Mouse (Mus musculus) limb, embryonic 14.5 days (tissue): ENCODE measurements around the gene Abhd10. TPM values are rescaled to one million over a fixed set of nuclear protein-coding genes. Genes with fewer than 3 reads are reported as not detected.
A peak's percentile ranks its signal among the peaks of the same experiment; 100 is the strongest.

Source experiments
- ATAC-seq: fragments of 200-750 bp; cut with Nextera tagmentation; 2 replicates; pipeline ENCODE4 v1.8.0; 2017; ENCODE audit warnings: low read depth, moderate number of reproducible peaks, moderate TSS enrichment; ENCODE audit not compliant: low FRiP score
- DNase-seq: peaks from one replicate; pipeline ENCODE4 v3.0.0-alpha.2; 2015; ENCODE audit warnings: low spot score
- H3K27ac ChIP-seq: fragments of 300-500 bp; sonication (generic); replicated peaks from 2 replicates; pipeline ENCODE4 v1.5.1; 2014; ENCODE audit warnings: low read depth, mild to moderate bottlenecking, low read length, moderate library complexity, mixed read lengths
- H3K27me3 ChIP-seq: fragments of 300-500 bp; sonication (generic); 2 replicates; pipeline ENCODE4 v1.6.1; 2014; ENCODE audit warnings: low read length, mixed read lengths; ENCODE audit not compliant: control insufficient read depth, insufficient read depth
- H3K36me3 ChIP-seq: fragments of 300-500 bp; sonication (generic); 2 replicates; pipeline ENCODE4 v1.6.1; 2014; ENCODE audit warnings: mild to moderate bottlenecking, low read length, moderate library complexity, mixed read lengths; ENCODE audit not compliant: control insufficient read depth, insufficient read depth
- H3K4me1 ChIP-seq: fragments of 300-500 bp; sonication (generic); 2 replicates; pipeline ENCODE4 v1.6.1; 2014; ENCODE audit warnings: antibody characterized with exemption, low read length, mixed read lengths; ENCODE audit not compliant: control insufficient read depth, insufficient read depth
- H3K4me2 ChIP-seq: fragments of 300-500 bp; sonication (generic); replicated peaks from 2 replicates; pipeline ENCODE4 v1.6.1; 2014; ENCODE audit warnings: low read depth, mild to moderate bottlenecking, low read length, moderate library complexity; ENCODE audit not compliant: severe bottlenecking
- H3K4me3 ChIP-seq: fragments of 300-500 bp; sonication (generic); replicated peaks from 2 replicates; pipeline ENCODE4 v1.5.1; 2014; ENCODE audit warnings: low read length
- H3K9ac ChIP-seq: fragments of 300-500 bp; sonication (generic); 2 replicates; pipeline ENCODE4 v1.6.1; 2014; ENCODE audit warnings: mild to moderate bottlenecking, low read depth, low read length, moderate library complexity; ENCODE audit not compliant: severe bottlenecking
- H3K9me3 ChIP-seq: fragments of 300-500 bp; sonication (generic); 2 replicates; pipeline ENCODE4 v1.6.1; 2016; ENCODE audit warnings: low read length; ENCODE audit not compliant: control insufficient read depth
- POLR2A ChIP-seq: fragments of 200-500 bp; IDR thresholded peaks from 2 replicates; pipeline ENCODE4 v1.8.0; 2012; ENCODE audit warnings: inconsistent platforms, mild to moderate bottlenecking, moderate library complexity, borderline replicate concordance; ENCODE audit not compliant: insufficient read depth, insufficient read length; ENCODE audit errors: extremely low read depth
- WGBS: fragments of 180-500 bp; shearing (Covaris S2); extraction: QIAGEN DNeasy Blood & Tissue Kit; methylation state at CpG from one replicate; pipeline ENCODE4 v1.1.7; 2014; 5-methylcytosine and 5-hydroxymethylcytosine counted together
- polyA plus RNA-seq, 2 experiments: library from polyadenylated mRNA; depleted of rRNA in 1 of 2; stranded (reverse) in 1 of 2; unstranded in 1 of 2; fragments of >200 nt; fragmentation: Nextera tagmentation in 1 of 2; extraction: Ambion mirVana in 1 of 2; gene quantifications; 2 replicates each; pipeline versions ENCODE4 v1.2.1 to v1.2.3; 2012 to 2014

Abhd10 gene
- polyA plus RNA-seq, 2 experiments, result 28.3 to 29.6 TPM

- TF ChIP-seq POLR2A, result no peak
These were observed 37.2 kb upstream of the Abhd10 start for GRCm38 (mm10) chr16:45780001-45780400.

GRCm38 (mm10) chr16:45774813-45775212 is 32.1 kb upstream of the Abhd10 start:
- WGBS, result 86% methylated on average over 5 of the region's 5 CpGs

More at GRCm38 (mm10) chr16:45780001-45780400, 37.2 kb upstream of the Abhd10 start:
- no peak overlapping the region for H3K4me2 ChIP-seq
- peaks cover 74% of the 10 kb centered on the region for H3K36me3 ChIP-seq
- H3K27me3 ChIP-seq, result no peaks in the 10 kb centered on the region
- no peak overlapping the region for H3K27ac ChIP-seq
- 81% methylated on average over 6 of the region's 6 CpGs for WGBS
- ATAC-seq (no peak), DNase-seq (no peak)
- H3K4me3 ChIP-seq, result no peak overlapping the region
- no peaks in the 10 kb centered on the region for H3K4me1 ChIP-seq
- no peaks in the 10 kb centered on the region for H3K9me3 ChIP-seq
- H3K9ac ChIP-seq, result no peak overlapping the region

GRCm38 (mm10) chr16:45770914-45771313 is 28.2 kb upstream of the Abhd10 start:
- no peak overlapping the region for H3K4me3 ChIP-seq
- H3K27me3 ChIP-seq, result no peaks in the 10 kb centered on the region
- no peak overlapping the region for H3K4me2 ChIP-seq
- WGBS, result 94% methylated on average over 6 of the region's 6 CpGs
- TF ChIP-seq POLR2A, result no peak
- ATAC-seq (no peak), DNase-seq (no peak)
- H3K27ac ChIP-seq, result no peak overlapping the region
- no peak overlapping the region for H3K9ac ChIP-seq
- no peaks in the 10 kb centered on the region for H3K4me1 ChIP-seq
- no peaks in the 10 kb centered on the region for H3K9me3 ChIP-seq
- peaks cover 74% of the 10 kb centered on the region for H3K36me3 ChIP-seq

More at GRCm38 (mm10) chr16:45774813-45775212, 32.1 kb upstream of the Abhd10 start:
- no peak for TF ChIP-seq POLR2A
- H3K4me2 ChIP-seq, result no peak overlapping the region
- ATAC-seq (no peak), DNase-seq (no peak)
- H3K9ac ChIP-seq, result no peak overlapping the region
- H3K36me3 ChIP-seq, result peaks cover 82% of the 10 kb centered on the region
- no peak overlapping the region for H3K27ac ChIP-seq
- no peaks in the 10 kb centered on the region for H3K27me3 ChIP-seq
- H3K4me3 ChIP-seq, result no peak overlapping the region
- no peaks in the 10 kb centered on the region for H3K9me3 ChIP-seq
- H3K4me1 ChIP-seq, result no peaks in the 10 kb centered on the region

GRCm38 (mm10) chr16:45767853-45768640 is 25.3 kb upstream of the Abhd10 start:
- Histone ChIP-seq H3K4me1 (no peaks in the 10 kb centered on the region), H3K9ac (no peak overlapping the region), H3K9me3 (no peaks in the 10 kb centered on the region), H3K27me3 (no peaks in the 10 kb centered on the region), H3K27ac (peak overlapping the region; percentile 13; the same call in 1 of the 2 replicates), H3K4me3 (no peak overlapping the region), H3K36me3 (peaks cover 70% of the 10 kb centered on the region), H3K4me2 (no peak overlapping the region)
- 75% methylated on average over 10 of the region's 10 CpGs for WGBS
- no peak for TF ChIP-seq POLR2A
- DNase-seq (no peak), ATAC-seq (no peak)

GRCm38 (mm10) chr16:45767434-45767833 is 24.7 kb upstream of the Abhd10 start:
- ATAC-seq (0 out of 2 replicates have a peak, but pooled peaks have one; percentile 48), DNase-seq (peak; percentile 45)
- Histone ChIP-seq H3K27ac (peak overlapping the region; percentile 13; the same call in 1 of the 2 replicates), H3K9me3 (no peaks in the 10 kb centered on the region), H3K4me2 (no peak overlapping the region), H3K27me3 (no peaks in the 10 kb centered on the region), H3K4me1 (no peaks in the 10 kb centered on the region), H3K9ac (no peak overlapping the region), H3K4me3 (no peak overlapping the region), H3K36me3 (peaks cover 71% of the 10 kb centered on the region)
- WGBS, result 57% methylated on average over 4 of the region's 4 CpGs
- no peak for TF ChIP-seq POLR2A
